Mouse (Mus musculus) cortical plate, adult 2 months (tissue): ENCODE data around the gene Oas1d. TPM values are rescaled to one million over a fixed set of nuclear protein-coding genes. Genes with fewer than 3 reads are reported as not detected.
A peak's percentile ranks its signal among the peaks of the same experiment; 100 is the strongest.
"Not testable (repeated sequence)": the region's sequence is repeated elsewhere in the genome, so short reads cannot be mapped to it uniquely, and the experiment has no call there.

Source experiments
- H3K27ac ChIP-seq: fragments of 200-500 bp; 2 replicates; pipeline ENCODE4 v1.5.1; 2012; ENCODE audit warnings: low read length, control low read depth, inconsistent platforms; ENCODE audit not compliant: insufficient read depth
- H3K4me1 ChIP-seq: fragments of 200-500 bp; 2 replicates; pipeline ENCODE4 v1.6.1; 2011; ENCODE audit warnings: low read length; ENCODE audit not compliant: control insufficient read depth, insufficient read depth
- H3K4me3 ChIP-seq: fragments of 200-500 bp; 2 replicates; pipeline ENCODE4 v1.5.1; 2011; ENCODE audit warnings: mild to moderate bottlenecking, low read length, control low read depth; ENCODE audit not compliant: insufficient read depth
- CTCF ChIP-seq: fragments of 200-500 bp; IDR thresholded peaks from 2 replicates; pipeline ENCODE4 v1.5.1; 2011; ENCODE audit warnings: mild to moderate bottlenecking, control low read depth, low read length; ENCODE audit not compliant: insufficient read depth; ENCODE audit errors: extremely low read depth
- POLR2A ChIP-seq: fragments of 200-500 bp; IDR thresholded peaks from 2 replicates; pipeline ENCODE4 v1.6.1; 2011; ENCODE audit warnings: mild to moderate bottlenecking, low read length, control low read depth; ENCODE audit not compliant: insufficient read depth; ENCODE audit errors: extremely low read depth
- polyA plus RNA-seq: library from polyadenylated mRNA; depleted of rRNA; stranded (reverse); fragments of >200 nt; gene quantifications from 2 replicates; pipeline ENCODE4 v1.2.3, GENCODE M21; 2012; rRNA removed

Gene Oas1d
- polyA plus RNA-seq = not detected in 2 replicates

- H3K27ac ChIP-seq, H3K4me1 ChIP-seq, H3K4me3 ChIP-seq: not testable (repeated sequence)
Measured at GRCm38 (mm10) chr5:120914204-120914603, at the start of gene Oas1d. Gene Oas1d (plus strand): TSS chr5:120914536.

DNA sequence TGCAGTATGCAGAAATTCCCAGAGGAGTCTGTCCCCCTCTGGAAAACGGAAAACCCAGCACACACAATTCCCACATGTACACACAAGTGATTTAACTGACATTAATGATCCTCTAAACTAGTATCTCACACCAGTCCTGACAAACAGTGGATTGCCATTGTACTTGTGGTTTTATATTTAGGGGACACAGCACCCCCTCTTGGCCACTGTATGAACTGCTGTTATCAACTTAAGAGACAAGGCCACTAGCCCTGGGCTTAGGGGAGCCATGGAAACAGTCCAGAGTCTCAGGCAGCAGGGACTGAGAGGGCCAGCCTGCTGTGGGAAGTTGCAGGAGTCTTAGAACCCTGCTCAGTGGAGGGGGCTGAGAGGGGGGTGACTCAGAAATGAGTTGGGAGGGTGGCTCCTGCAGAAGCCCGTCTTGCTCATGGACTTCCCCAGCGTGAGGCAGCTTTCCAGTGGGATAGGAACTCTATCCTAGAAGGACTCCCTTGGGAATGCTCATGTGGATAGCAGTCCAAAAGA lies 48.9 kb upstream of the Oas1d start:
- no peaks in the 10 kb centered on the region for H3K4me1 ChIP-seq
- TF ChIP-seq CTCF = peak; percentile 26; the same call in 1 of the 2 replicates
- TF ChIP-seq POLR2A = no peak
- H3K27ac ChIP-seq = no peak overlapping the region
- H3K4me3 ChIP-seq = no peak overlapping the region

DNA sequence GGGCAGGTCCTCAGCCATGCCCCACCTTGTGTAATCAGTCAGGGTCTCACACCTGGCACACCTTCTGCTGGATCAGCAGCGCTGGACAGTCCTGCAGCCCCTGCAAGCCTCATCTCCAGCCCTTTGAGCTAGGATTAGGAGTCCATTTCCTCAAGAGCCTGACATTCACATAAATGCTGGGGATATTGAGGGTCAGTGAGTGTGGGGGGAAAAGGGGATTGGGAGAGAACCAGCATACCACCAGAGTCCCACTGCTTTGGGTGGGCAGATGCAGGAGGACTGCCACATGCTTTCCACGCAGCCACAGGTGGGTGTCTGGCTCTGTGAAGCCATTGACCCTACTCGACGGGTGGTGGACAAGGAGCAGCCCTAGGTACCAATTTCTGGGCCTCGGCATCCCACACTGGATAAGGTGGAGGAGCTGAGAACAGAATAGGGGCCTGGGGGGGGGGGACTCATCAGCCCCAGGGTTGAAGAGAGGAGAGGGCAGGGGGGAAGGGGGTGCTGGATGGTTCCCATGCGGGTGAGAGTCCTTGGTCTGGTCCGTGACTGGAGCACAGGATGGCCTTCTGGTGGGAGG lies 44.8 kb upstream of the Oas1d start:
- TF ChIP-seq POLR2A = no peak
- no peak for TF ChIP-seq CTCF
- peaks cover 3% of the 10 kb centered on the region; the same call in 1 of the 2 replicates for H3K4me1 ChIP-seq
- H3K27ac ChIP-seq = no peak overlapping the region
- no peak overlapping the region for H3K4me3 ChIP-seq

DNA sequence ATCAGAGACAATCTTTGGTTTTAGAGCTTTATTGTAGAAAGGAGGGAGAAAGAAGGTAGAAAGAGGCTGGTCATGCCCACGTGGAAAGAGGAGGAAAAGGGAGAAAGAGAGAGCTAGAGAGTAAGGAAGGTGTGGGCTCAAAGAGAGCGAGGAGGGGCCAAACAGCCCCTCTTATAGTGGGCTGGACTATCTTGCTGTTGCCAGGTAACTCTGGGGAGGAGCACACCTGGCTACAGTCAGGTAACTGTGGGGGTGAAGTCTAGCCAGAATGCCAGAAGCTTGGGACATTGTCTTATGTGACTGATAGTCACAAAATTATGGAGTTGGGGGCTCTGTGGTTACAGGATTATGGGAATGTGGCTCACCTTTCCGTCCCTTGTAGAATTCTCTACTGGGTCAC lies 44.3 kb upstream of the Oas1d start:
- Histone ChIP-seq H3K4me3 (no peak overlapping the region), H3K4me1 (peaks cover 3% of the 10 kb centered on the region; the same call in 1 of the 2 replicates), H3K27ac (no peak overlapping the region)
- TF ChIP-seq POLR2A (no peak), CTCF (no peak)

GRCm38 (mm10) chr5:120870782-120871181 lies 43.6 kb upstream of the Oas1d start:
- no peak overlapping the region for H3K27ac ChIP-seq
- TF ChIP-seq CTCF (no peak), POLR2A (no peak)
- H3K4me3 ChIP-seq = no peak overlapping the region
- peaks cover 3% of the 10 kb centered on the region; the same call in 1 of the 2 replicates for H3K4me1 ChIP-seq

GRCm38 (mm10) chr5:120871469-120871868 lies 42.9 kb upstream of the Oas1d start:
- Histone ChIP-seq H3K4me3 (no peak overlapping the region), H3K4me1 (peaks cover 3% of the 10 kb centered on the region; the same call in 1 of the 2 replicates), H3K27ac (no peak overlapping the region)
- no peak for TF ChIP-seq POLR2A

DNA sequence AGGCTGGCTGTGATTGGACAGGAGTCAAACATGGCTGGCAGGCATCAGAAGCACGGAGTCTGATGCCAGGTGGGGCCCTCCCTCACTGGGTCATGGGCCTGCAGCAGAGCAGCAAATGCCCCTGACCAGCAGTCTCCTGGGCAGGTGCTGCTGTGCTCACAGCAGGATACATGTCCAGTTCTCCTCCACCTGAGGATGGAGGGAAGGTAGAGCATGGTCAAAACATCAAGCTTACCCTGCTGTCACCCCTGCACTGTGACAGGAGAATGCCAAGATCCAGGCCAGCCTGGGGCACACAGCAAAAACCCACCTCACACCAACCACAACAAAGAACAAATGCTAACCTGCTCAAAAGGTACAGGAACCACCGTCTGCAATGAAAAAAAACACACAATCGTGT lies 37.5 kb upstream of the Oas1d start:
- H3K4me1 ChIP-seq, H3K4me3 ChIP-seq, H3K27ac ChIP-seq: not testable (repeated sequence)

DNA sequence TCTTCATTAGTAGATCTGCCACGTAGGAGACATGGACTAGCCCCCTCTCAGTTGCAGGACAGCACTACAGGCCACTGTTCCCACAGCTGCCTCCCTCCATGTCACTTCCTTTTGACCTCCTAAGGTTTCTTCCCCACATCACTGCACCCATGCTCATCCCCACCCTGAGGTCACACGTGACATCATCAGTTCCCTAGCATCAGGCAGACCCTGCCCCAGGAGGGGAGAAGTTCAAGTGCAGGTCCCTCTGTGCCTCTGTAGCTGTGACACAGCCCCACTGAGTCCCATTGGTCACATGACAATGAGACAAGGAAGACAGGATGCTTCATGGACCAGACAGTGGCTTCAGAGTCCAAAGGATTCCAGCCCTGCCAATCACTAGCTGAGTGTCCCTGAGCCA lies 36.9 kb upstream of the Oas1d start:
- H3K27ac ChIP-seq, H3K4me3 ChIP-seq, H3K4me1 ChIP-seq: not testable (repeated sequence)

GRCm38 (mm10) chr5:120878803-120879202 lies 35.5 kb upstream of the Oas1d start:
- H3K27ac ChIP-seq, H3K4me1 ChIP-seq, H3K4me3 ChIP-seq: not testable (repeated sequence)

DNA sequence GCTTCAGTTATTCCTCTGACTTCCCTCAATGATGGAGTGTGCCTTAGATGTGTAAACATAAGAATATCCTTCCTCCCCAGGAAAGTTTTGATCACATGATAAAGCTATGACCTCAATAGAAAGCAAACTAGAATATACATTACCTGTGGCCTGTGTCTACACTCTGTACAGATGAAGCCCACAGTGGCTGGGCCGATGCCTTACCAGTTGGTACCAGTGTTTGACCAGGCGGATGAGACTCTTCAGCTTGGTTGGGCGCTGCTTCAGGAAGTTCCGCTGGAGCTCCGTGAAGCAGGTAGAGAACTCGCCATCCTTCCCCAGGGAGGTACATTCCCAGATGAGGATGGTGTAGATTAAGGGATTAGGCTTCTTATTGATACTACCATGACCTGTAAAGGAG lies 32.7 kb upstream of the Oas1d start:
- H3K4me3 ChIP-seq, H3K4me1 ChIP-seq, H3K27ac ChIP-seq: not testable (repeated sequence)

DNA sequence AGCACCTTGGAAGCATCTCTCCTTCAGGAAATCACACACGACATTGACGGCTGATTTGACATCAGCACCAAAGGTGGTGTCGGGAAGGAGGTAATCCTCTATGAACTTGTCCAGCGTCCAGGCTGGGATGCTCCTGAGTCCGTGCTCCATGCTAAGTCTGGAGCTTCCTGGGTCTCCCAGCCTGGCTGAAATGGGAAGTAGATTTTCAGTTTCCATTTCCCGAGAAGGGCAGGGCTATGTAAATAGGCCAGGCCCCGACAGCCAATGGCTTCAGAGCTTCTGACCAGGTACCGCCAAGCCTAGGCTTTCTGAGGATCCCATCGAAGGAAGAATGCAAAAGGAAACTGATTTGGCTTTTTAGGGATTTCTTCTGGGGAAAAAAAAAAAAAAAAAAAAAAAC lies 26.9 kb upstream of the Oas1d start, which contains the start of gene Oas1g:
Oas1g (minus strand) TSS at position 201 of the 400 bp plus-strand sequence.
- not testable (repeated sequence) for H3K4me3 ChIP-seq, H3K27ac ChIP-seq, H3K4me1 ChIP-seq
